Mouse (Mus musculus) Patski (cell line): Measurements from ENCODE around the gene Col16a1. TPM values are rescaled to one million over a fixed set of nuclear protein-coding genes. Genes with fewer than 3 reads are reported as not detected.

Experiments
- ATAC-seq: fragments of 100-300 bp; one replicate; pipeline ENCODE4 v1.8.0; 2021
- CTCF ChIA-PET: fragments of 350-600 bp; sonication (Branson Sonifier 250); formaldehyde crosslinking; loops from one replicate; lab custom pipeline; 2022; ENCODE audit warnings: inconsistent platforms; lab: Charles Lee
- POLR2A ChIA-PET: fragments of 350-600 bp; sonication (Branson Sonifier 250); formaldehyde crosslinking; loops from one replicate; lab custom pipeline; 2022; ENCODE audit warnings: antibody characterized with exemption, inconsistent platforms; lab: Charles Lee
- DNase-seq: peaks from one replicate; pipeline ENCODE4 v3.0.0-alpha.2; 2011; ENCODE audit warnings: low read depth, low spot score
- H3K27me3 ChIP-seq: fragments of 371-371 bp; one replicate; pipeline ENCODE4 v1.5.1; 2021
- CTCF ChIP-seq: fragments of 100-300 bp; IDR thresholded peaks from one replicate; pipeline ENCODE4 v1.5.1; 2021
- in situ Hi-C: fragments of 300-500 bp; cut with MboI; formaldehyde crosslinking; loops from 3 replicates; pipeline ENCODE4 v1.11.1; 2018; ENCODE audit warnings: low pct_unique_long_range_greater_than_20kb, mixed read lengths
- polyA plus RNA-seq: library from polyadenylated mRNA; unstranded; gene quantifications from one replicate; pipeline ENCODE4 v1.2.3, GENCODE M21; 2021

Col16a1 gene
- polyA plus RNA-seq, 1 experiment from 2014 or later: 0.67 TPM

- in situ Hi-C loops: no loop called here
- H3K27me3 ChIP-seq: no peaks in the 10 kb centered on the region
- DNase-seq (no peak), ATAC-seq (no peak)
- no peak for TF ChIP-seq CTCF
- CTCF ChIA-PET: no interaction called here
- POLR2A ChIA-PET: no interaction called here
These were observed 78.3 kb downstream of the Col16a1 start for GRCm38 (mm10) chr4:130125935-130126334.

GRCm38 (mm10) chr4:130128907-130129306 is 81.3 kb downstream of the Col16a1 start:
- ChIA-PET CTCF (interaction anchor here (1.2 kb wide), 1 partner anchor 17 kb away, joined by 3 read pairs; no protein-coding TSS in a partner anchor), POLR2A (interaction anchor here (1.0 to 1.2 kb wide), 2 partner anchors 14 to 24 kb away, joined by 3 read pairs; no protein-coding TSS in a partner anchor)
- ATAC-seq: no peak
- no peaks in the 10 kb centered on the region for H3K27me3 ChIP-seq
- in situ Hi-C loops: no loop called here
- TF ChIP-seq CTCF: no peak
- no peak for DNase-seq

GRCm38 (mm10) chr4:130130082-130130481 is 82.4 kb downstream of the Col16a1 start:
- ChIA-PET POLR2A (interaction anchor here (0.7 to 1.1 kb wide), 2 partner anchors 18 to 41 kb away, joined by 3 read pairs; no protein-coding TSS in a partner anchor), CTCF (interaction anchor here (0.8 kb wide), 1 partner anchor 18 kb away, joined by 3 read pairs; no protein-coding TSS in a partner anchor)
- no peaks in the 10 kb centered on the region for H3K27me3 ChIP-seq
- peak; percentile 53 for ATAC-seq
- DNase-seq: no peak
- no peak for TF ChIP-seq CTCF
- in situ Hi-C loops: no loop called here

- no peak for DNase-seq
- CTCF ChIA-PET: interaction anchor here (0.8 to 1.0 kb wide), 2 partner anchors 15 to 19 kb away, joined by 3 read pairs; no protein-coding TSS in a partner anchor
- H3K27me3 ChIP-seq: no peaks in the 10 kb centered on the region
- TF ChIP-seq CTCF: no peak
- POLR2A ChIA-PET: interaction anchor here (0.7 to 1.1 kb wide), 2 partner anchors 19 to 42 kb away, joined by 3 read pairs; no protein-coding TSS in a partner anchor
- no peak for ATAC-seq
- in situ Hi-C loops: no loop called here
These were observed 83.2 kb downstream of the Col16a1 start for GRCm38 (mm10) chr4:130130641-130131350.

- CTCF ChIA-PET: interaction anchor here (1.0 kb wide), 1 partner anchor 16 kb away, joined by 3 read pairs; no protein-coding TSS in a partner anchor
- in situ Hi-C loops: no loop called here
- no peaks in the 10 kb centered on the region for H3K27me3 ChIP-seq
- POLR2A ChIA-PET: no interaction called here
- no peak for DNase-seq
- ATAC-seq: no peak
- no peak for TF ChIP-seq CTCF
These were observed 83.9 kb downstream of the Col16a1 start for GRCm38 (mm10) chr4:130131448-130132105.

GRCm38 (mm10) chr4:130133399-130133798 is 85.8 kb downstream of the Col16a1 start:
- H3K27me3 ChIP-seq: no peaks in the 10 kb centered on the region
- CTCF ChIA-PET: interaction anchor here (1.5 to 1.6 kb wide), 3 partner anchors 13 to 56 kb away, joined by 4 to 6 read pairs (median 5); partner anchors contain the start of gene Tinagl1
- DNase-seq (no peak), ATAC-seq (no peak)
- no peak for TF ChIP-seq CTCF
- POLR2A ChIA-PET: no interaction called here
- in situ Hi-C loops: no loop called here

GRCm38 (mm10) chr4:130138441-130139213 is 91.0 kb downstream of the Col16a1 start:
- no peaks in the 10 kb centered on the region for H3K27me3 ChIP-seq
- in situ Hi-C loops: loop anchor here (5.0 kb wide), 1 partner anchor 49 kb away; no protein-coding TSS in a partner anchor
- DNase-seq: no peak
- POLR2A ChIA-PET: interaction anchor here (0.6 kb wide), 1 partner anchor 34 kb away, joined by 3 read pairs; no protein-coding TSS in a partner anchor
- CTCF ChIA-PET: interaction anchor here (1.0 kb wide), 2 partner anchors 13 to 24 kb away, joined by 3 read pairs; no protein-coding TSS in a partner anchor
- no peak for ATAC-seq
- TF ChIP-seq CTCF: no peak

- TF ChIP-seq CTCF: no peak
- POLR2A ChIA-PET: interaction anchor here (0.6 kb wide), 1 partner anchor 35 kb away, joined by 3 read pairs; no protein-coding TSS in a partner anchor
- CTCF ChIA-PET: interaction anchor here (1.0 kb wide), 1 partner anchor 12 kb away, joined by 3 read pairs; no protein-coding TSS in a partner anchor
- DNase-seq (no peak), ATAC-seq (no peak)
- in situ Hi-C loops: loop anchor here (5.0 kb wide), 1 partner anchor 48 kb away; no protein-coding TSS in a partner anchor
- no peaks in the 10 kb centered on the region for H3K27me3 ChIP-seq
These were observed 91.5 kb downstream of the Col16a1 start, which contains the start of gene Hcrtr1 for GRCm38 (mm10) chr4:130139214-130139492. Gene Hcrtr1, minus strand, starts transcription at chr4:130139359.

GRCm38 (mm10) chr4:130140992-130141402 is 93.4 kb downstream of the Col16a1 start:
- CTCF ChIA-PET: interaction anchor here (1.0 kb wide), 1 partner anchor 46 kb away, joined by 3 read pairs; no protein-coding TSS in a partner anchor

More at GRCm38 (mm10) chr4:130140992-130141402, 93.4 kb downstream of the Col16a1 start:
- in situ Hi-C loops: no loop called here
- no peak for TF ChIP-seq CTCF
- ATAC-seq (no peak), DNase-seq (no peak)
- POLR2A ChIA-PET: interaction anchor here (1.3 kb wide), 1 partner anchor 17 kb away, joined by 3 read pairs; no protein-coding TSS in a partner anchor
- no peaks in the 10 kb centered on the region for H3K27me3 ChIP-seq
